Mouse (Mus musculus) embryonic facial prominence, embryonic 13.5 days (tissue): ENCODE results near the gene Napsa. TPM values are rescaled to one million over a fixed set of nuclear protein-coding genes. Genes with fewer than 3 reads are reported as not detected.

Source experiments
- ATAC-seq: fragments of 200-750 bp; cut with Nextera tagmentation; 2 replicates; pipeline ENCODE4 v1.8.0; 2017; ENCODE audit warnings: low read depth; ENCODE audit not compliant: insufficient number of reproducible peaks, insufficient read depth, low FRiP score, low TSS enrichment
- H3K27ac ChIP-seq: fragments of 300-500 bp; sonication (generic); 2 replicates; pipeline ENCODE4 v1.5.1; 2015; ENCODE audit warnings: moderate library complexity, mild to moderate bottlenecking, inconsistent platforms
- H3K27me3 ChIP-seq: fragments of 300-500 bp; sonication (generic); 2 replicates; pipeline ENCODE4 v1.6.1; 2015; ENCODE audit warnings: mild to moderate bottlenecking, inconsistent platforms
- H3K36me3 ChIP-seq: fragments of 300-500 bp; sonication (generic); 2 replicates; pipeline ENCODE4 v1.6.1; 2015; ENCODE audit warnings: mild to moderate bottlenecking, inconsistent platforms
- H3K4me1 ChIP-seq: fragments of 300-500 bp; sonication (generic); 2 replicates; pipeline ENCODE4 v1.6.1; 2015; ENCODE audit warnings: inconsistent platforms
- H3K4me2 ChIP-seq: fragments of 300-500 bp; sonication (generic); 2 replicates; pipeline ENCODE4 v1.6.1; 2015; ENCODE audit warnings: moderate library complexity, mild to moderate bottlenecking, inconsistent platforms
- H3K4me3 ChIP-seq: fragments of 300-500 bp; sonication (generic); 2 replicates; pipeline ENCODE4 v1.5.1; 2015; ENCODE audit warnings: mild to moderate bottlenecking, inconsistent platforms
- H3K9ac ChIP-seq: fragments of 300-500 bp; sonication (generic); 2 replicates; pipeline ENCODE4 v1.6.1; 2015; ENCODE audit warnings: mild to moderate bottlenecking, inconsistent platforms
- H3K9me3 ChIP-seq: fragments of 300-500 bp; sonication (generic); 2 replicates; pipeline ENCODE4 v1.6.1; 2016; ENCODE audit warnings: inconsistent platforms
- WGBS: fragments of 180-500 bp; shearing (Covaris S2); methylation state at CpG from one replicate; pipeline ENCODE4 v1.1.7; 2015; ENCODE audit warnings: mixed read lengths; 5-methylcytosine and 5-hydroxymethylcytosine counted together
- polyA plus RNA-seq: library from polyadenylated mRNA; unstranded; fragments of >200 nt; fragmentation: Nextera tagmentation; extraction: Ambion mirVana; gene quantifications from 2 replicates; pipeline ENCODE4 v1.2.1, GENCODE M21; 2015

The Napsa gene
- polyA plus RNA-seq, 1 experiment from 2014 or later, result 1.8 TPM

GRCm38 (mm10) chr7:44553826-44554225, 18.4 kb upstream of the Napsa start, which contains the start of gene Nr1h2:
Nr1h2 (minus strand) TSS chr7:44553951.
- Histone ChIP-seq H3K9ac (peak within 1 kb of the TSS; percentile 78), H3K4me3 (peak within 1 kb of the TSS; percentile 88), H3K27me3 (no peaks in the 10 kb centered on the region), H3K36me3 (peaks cover 33% of the 10 kb centered on the region), H3K4me2 (peak within 1 kb of the TSS; percentile 67), H3K27ac (peak within 1 kb of the TSS; percentile 98), H3K4me1 (peaks cover 10% of the 10 kb centered on the region), H3K9me3 (no peaks in the 10 kb centered on the region)
- ATAC-seq, result peak; percentile 62; the same call in 1 of the 2 replicates
- under 1% methylated on average over 22 of the region's 22 CpGs for WGBS

DNA sequence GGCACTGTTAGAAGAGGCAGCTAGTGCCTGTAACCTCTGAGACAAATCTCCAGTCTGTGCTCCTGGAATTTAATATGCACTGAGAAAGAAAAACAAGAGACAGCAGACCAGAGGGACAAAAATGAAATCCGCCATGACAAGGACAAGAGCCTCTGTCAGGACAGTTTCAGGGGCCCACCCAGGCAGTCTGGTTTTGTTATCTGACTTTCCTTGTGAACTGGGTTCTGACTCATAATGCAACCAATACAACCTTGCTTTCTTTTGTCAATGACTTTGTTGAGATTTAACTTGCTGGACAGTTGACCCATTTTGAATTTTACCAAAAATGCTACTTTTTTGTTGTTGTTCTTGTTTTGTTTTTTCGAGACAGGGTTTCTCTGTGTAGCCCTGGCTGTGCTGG, 14.6 kb upstream of the Napsa start:
- Histone ChIP-seq H3K27me3 (no peaks in the 10 kb centered on the region), H3K4me3 (no peak overlapping the region), H3K36me3 (no peaks in the 10 kb centered on the region), H3K27ac (no peak overlapping the region), H3K4me1 (peaks cover 7% of the 10 kb centered on the region), H3K9me3 (no peaks in the 10 kb centered on the region), H3K9ac (no peak overlapping the region), H3K4me2 (no peak overlapping the region)
- ATAC-seq, result no peak
- 64% methylated on average over 2 of the region's 2 CpGs for WGBS

- Histone ChIP-seq H3K27ac (no peak overlapping the region), H3K4me2 (no peak overlapping the region), H3K9me3 (no peaks in the 10 kb centered on the region), H3K9ac (no peak overlapping the region), H3K27me3 (no peaks in the 10 kb centered on the region), H3K4me3 (no peak overlapping the region), H3K36me3 (no peaks in the 10 kb centered on the region), H3K4me1 (no peaks in the 10 kb centered on the region)
- WGBS, result 54% methylated on average over 18 of the region's 18 CpGs
- ATAC-seq, result no peak
Measured at GRCm38 (mm10) chr7:44560435-44561400, 11.5 kb upstream of the Napsa start.

DNA sequence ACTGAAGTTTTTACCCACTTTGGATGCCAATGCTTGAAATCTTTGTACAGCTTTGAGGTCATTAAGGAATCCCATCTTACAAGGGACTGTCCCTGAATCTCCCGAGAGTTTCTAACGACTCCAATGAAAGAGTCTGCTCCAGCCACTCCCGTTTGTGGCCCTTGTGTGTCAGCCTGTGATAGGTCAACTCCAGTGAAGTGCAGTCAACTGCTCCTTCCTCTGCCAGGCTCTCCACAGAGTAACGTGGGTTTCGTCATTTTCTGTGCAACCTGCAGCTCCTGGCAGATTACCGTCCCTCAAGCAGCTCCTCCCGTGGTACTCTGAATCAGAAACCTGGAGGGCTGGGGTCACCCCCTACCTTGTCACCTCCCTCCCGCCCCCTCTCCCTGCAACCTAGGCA, 8.9 kb upstream of the Napsa start:
- no peak overlapping the region for H3K4me3 ChIP-seq
- 47% methylated on average over 8 of the region's 8 CpGs for WGBS
- ATAC-seq, result no peak

GRCm38 (mm10) chr7:44564486-44564885, 7.7 kb upstream of the Napsa start:
- H3K4me2 ChIP-seq, result no peak overlapping the region
- H3K27ac ChIP-seq, result no peak overlapping the region
- 78% methylated on average over 10 of the region's 10 CpGs for WGBS
- no peak overlapping the region for H3K4me3 ChIP-seq
- no peaks in the 10 kb centered on the region for H3K4me1 ChIP-seq
- H3K9ac ChIP-seq, result no peak overlapping the region
- no peaks in the 10 kb centered on the region for H3K9me3 ChIP-seq
- ATAC-seq, result no peak
- H3K36me3 ChIP-seq, result no peaks in the 10 kb centered on the region
- H3K27me3 ChIP-seq, result no peaks in the 10 kb centered on the region

More for the DNA sequence above, 8.9 kb upstream of the Napsa start:
- Histone ChIP-seq H3K9ac (no peak overlapping the region), H3K27me3 (no peaks in the 10 kb centered on the region), H3K9me3 (no peaks in the 10 kb centered on the region), H3K4me2 (no peak overlapping the region), H3K36me3 (no peaks in the 10 kb centered on the region), H3K4me1 (no peaks in the 10 kb centered on the region), H3K27ac (no peak overlapping the region)

GRCm38 (mm10) chr7:44565414-44565813, 6.8 kb upstream of the Napsa start:
- 72% methylated on average over 6 of the region's 6 CpGs for WGBS
- Histone ChIP-seq H3K4me3 (no peak overlapping the region), H3K27me3 (no peaks in the 10 kb centered on the region), H3K4me1 (no peaks in the 10 kb centered on the region), H3K9ac (no peak overlapping the region), H3K4me2 (no peak overlapping the region), H3K36me3 (no peaks in the 10 kb centered on the region), H3K27ac (no peak overlapping the region), H3K9me3 (no peaks in the 10 kb centered on the region)
- no peak for ATAC-seq

DNA sequence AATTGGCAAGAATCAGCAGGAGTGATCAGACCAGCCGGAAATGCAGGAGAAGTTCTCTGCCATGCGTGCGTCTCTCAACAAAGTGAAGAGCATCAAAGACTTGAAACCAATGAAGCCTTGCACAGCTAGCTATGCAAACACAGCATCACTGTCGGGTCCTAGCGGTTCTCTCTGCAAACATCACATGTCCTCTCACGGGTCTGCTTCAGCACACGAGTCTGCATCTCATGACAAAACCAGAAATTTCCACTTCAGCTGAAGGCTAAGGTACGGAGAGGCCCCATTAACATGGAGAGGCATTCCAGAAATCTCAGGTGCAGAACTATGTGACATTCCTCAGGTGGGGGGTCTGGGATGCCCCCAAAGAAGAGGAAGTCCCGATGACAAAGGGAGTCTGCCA, 3.4 kb upstream of the Napsa start:
- no peak for ATAC-seq
- Histone ChIP-seq H3K27ac (no peak overlapping the region), H3K4me2 (no peak overlapping the region), H3K4me3 (no peak overlapping the region), H3K4me1 (no peaks in the 10 kb centered on the region), H3K36me3 (no peaks in the 10 kb centered on the region), H3K27me3 (no peaks in the 10 kb centered on the region), H3K9me3 (no peaks in the 10 kb centered on the region), H3K9ac (no peak overlapping the region)
- WGBS, result 69% methylated on average over 9 of the region's 9 CpGs

- H3K4me2 ChIP-seq, result no peak overlapping the region
- 77% methylated on average over 6 of the region's 6 CpGs for WGBS
- H3K27ac ChIP-seq, result no peak overlapping the region
- no peak for ATAC-seq
- no peaks in the 10 kb centered on the region for H3K27me3 ChIP-seq
- no peak overlapping the region for H3K9ac ChIP-seq
- H3K36me3 ChIP-seq, result no peaks in the 10 kb centered on the region
- H3K4me1 ChIP-seq, result no peaks in the 10 kb centered on the region
- no peaks in the 10 kb centered on the region for H3K9me3 ChIP-seq
- H3K4me3 ChIP-seq, result no peak overlapping the region
Measured at GRCm38 (mm10) chr7:44570989-44571388, 1.2 kb upstream of the Napsa start.

- no peaks in the 10 kb centered on the region for H3K36me3 ChIP-seq
- 32% methylated on average over 4 of the region's 4 CpGs for WGBS
- no peak for ATAC-seq
- no peak overlapping the region for H3K9ac ChIP-seq
- no peak overlapping the region for H3K4me2 ChIP-seq
- no peak overlapping the region for H3K4me3 ChIP-seq
- no peak overlapping the region for H3K27ac ChIP-seq
- H3K9me3 ChIP-seq, result no peaks in the 10 kb centered on the region
- no peaks in the 10 kb centered on the region for H3K4me1 ChIP-seq
- no peaks in the 10 kb centered on the region for H3K27me3 ChIP-seq
Measured at GRCm38 (mm10) chr7:44571811-44572210, 369 bp upstream of the Napsa start.

GRCm38 (mm10) chr7:44572956-44573484, 840 bp downstream of the Napsa start:
- no peaks in the 10 kb centered on the region for H3K27me3 ChIP-seq
- H3K4me3 ChIP-seq, result no peak overlapping the region
- no peak overlapping the region for H3K4me2 ChIP-seq
- H3K9ac ChIP-seq, result no peak overlapping the region
- no peak overlapping the region for H3K27ac ChIP-seq
- no peak for ATAC-seq
- WGBS, result 71% methylated on average over 5 of the region's 5 CpGs
- H3K4me1 ChIP-seq, result no peaks in the 10 kb centered on the region
- no peaks in the 10 kb centered on the region for H3K9me3 ChIP-seq
- H3K36me3 ChIP-seq, result no peaks in the 10 kb centered on the region

GRCm38 (mm10) chr7:44576333-44576844, 4.2 kb downstream of the Napsa start:
- no peak overlapping the region for H3K4me2 ChIP-seq
- H3K27me3 ChIP-seq, result no peaks in the 10 kb centered on the region
- WGBS, result 45% methylated on average over 5 of the region's 5 CpGs
- H3K27ac ChIP-seq, result no peak overlapping the region
- no peaks in the 10 kb centered on the region for H3K9me3 ChIP-seq
- H3K9ac ChIP-seq, result no peak overlapping the region
- H3K36me3 ChIP-seq, result no peaks in the 10 kb centered on the region
- no peak for ATAC-seq
- no peak overlapping the region for H3K4me3 ChIP-seq
- H3K4me1 ChIP-seq, result no peaks in the 10 kb centered on the region

- H3K36me3 ChIP-seq, result no peaks in the 10 kb centered on the region
- ATAC-seq, result no peak
- no peak overlapping the region for H3K27ac ChIP-seq
- no peak overlapping the region for H3K4me2 ChIP-seq
- peaks cover 19% of the 10 kb centered on the region for H3K27me3 ChIP-seq
- WGBS, result 84% methylated on average over 6 of the region's 6 CpGs
- H3K9me3 ChIP-seq, result no peaks in the 10 kb centered on the region
- H3K4me3 ChIP-seq, result no peak overlapping the region
- no peaks in the 10 kb centered on the region; the same call in 1 of the 2 replicates for H3K4me1 ChIP-seq
- no peak overlapping the region for H3K9ac ChIP-seq
Measured at GRCm38 (mm10) chr7:44581637-44582036, 9.5 kb downstream of the Napsa start.
